Mouse (Mus musculus): ENCODE data around the gene Cacna1i.

DNA sequence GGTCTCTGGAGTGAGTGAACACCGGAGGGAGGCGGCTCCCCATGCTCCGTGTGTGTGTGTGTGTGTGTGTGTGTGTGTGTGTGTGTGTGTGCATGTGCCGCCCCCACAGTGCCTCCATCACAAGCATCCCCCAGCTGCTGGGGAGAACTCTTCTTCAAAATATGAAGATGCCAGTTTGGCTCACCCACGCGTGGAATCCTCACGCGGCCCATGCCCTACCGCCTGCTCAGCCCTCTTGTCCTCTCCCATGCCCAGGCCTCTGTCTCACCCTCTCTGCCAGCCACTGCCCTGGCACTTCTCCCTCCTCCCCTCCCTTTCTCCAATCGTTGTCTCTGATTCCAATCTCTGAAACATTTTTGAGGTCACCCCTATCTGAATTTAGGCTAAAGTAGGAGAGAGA, 47.7 kb downstream of the Cacna1i start:
- no peak for TF ChIP-seq GATA1 (IDR thresholded peaks at IDR 0.05; ENCODE audit: low read length)
- no peak for TF ChIP-seq TAL1 (IDR thresholded peaks at IDR 0.05; ENCODE audit: low read length)
